Mouse (Mus musculus): ENCODE data around the gene Xpot. TPM values are rescaled to one million over a fixed set of nuclear protein-coding genes. Genes with fewer than 3 reads are reported as not detected.

Gene Xpot
- polyA plus RNA-seq, 1 experiment from 2014 or later, result 67.8 TPM

Small RNA genes within 50 kb of the gene (microRNA-seq; reads per million reads assigned to microRNA genes)
- gene Gm24330, result not detected

Other genes starting within 250 kb of the Xpot start
- 12.3 and 12.8 TPM in 2 replicates for gene Rassf3, start 150.0 kb downstream of the Xpot start, polyA plus RNA-seq (2016; fragmentation: Nextera tagmentation; extraction: Ambion mirVana)
- 24.8 and 25.8 TPM in 2 replicates for gene Tbk1, start 39.5 kb downstream of the Xpot start, polyA plus RNA-seq (2016; fragmentation: Nextera tagmentation; extraction: Ambion mirVana)
- 0.11 and 0.18 TPM in 2 replicates for gene D930020B18Rik, start 15.3 kb upstream of the Xpot start, polyA plus RNA-seq (2016; fragmentation: Nextera tagmentation; extraction: Ambion mirVana)
- gene BC048403, start 113.6 kb upstream of the Xpot start, polyA plus RNA-seq (2016; fragmentation: Nextera tagmentation; extraction: Ambion mirVana), result 2.8 and 3.1 TPM in 2 replicates

All from liver, embryonic 12.5 days (tissue).